Mouse (Mus musculus): ENCODE results near the gene Gnl2. TPM values are rescaled to one million over a fixed set of nuclear protein-coding genes. Genes with fewer than 3 reads are reported as not detected.

The Gnl2 gene
- polyA plus RNA-seq, 1 experiment from 2014 or later = 86.2 TPM

DNA sequence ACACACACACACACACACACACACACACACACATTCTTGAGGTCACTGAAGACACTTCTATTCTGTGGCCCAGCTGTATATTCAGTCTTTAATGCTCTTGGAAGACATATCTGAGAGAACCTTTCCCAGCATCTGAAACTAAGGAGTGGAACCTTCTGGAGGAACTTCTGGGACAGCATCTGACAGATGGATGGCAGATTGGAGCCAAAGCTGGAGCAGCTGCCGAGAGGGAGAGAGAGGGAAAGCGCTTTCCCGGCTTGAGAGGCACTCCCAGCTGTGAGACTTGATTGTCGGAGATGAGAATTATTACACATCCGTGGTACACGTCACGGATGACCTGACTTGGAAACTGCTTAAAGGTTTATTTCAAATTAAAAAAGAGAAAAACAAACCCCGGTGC is 7.7 kb upstream of the Gnl2 start:
- no peak for DNase-seq (ENCODE audit: low spot score)

DNA sequence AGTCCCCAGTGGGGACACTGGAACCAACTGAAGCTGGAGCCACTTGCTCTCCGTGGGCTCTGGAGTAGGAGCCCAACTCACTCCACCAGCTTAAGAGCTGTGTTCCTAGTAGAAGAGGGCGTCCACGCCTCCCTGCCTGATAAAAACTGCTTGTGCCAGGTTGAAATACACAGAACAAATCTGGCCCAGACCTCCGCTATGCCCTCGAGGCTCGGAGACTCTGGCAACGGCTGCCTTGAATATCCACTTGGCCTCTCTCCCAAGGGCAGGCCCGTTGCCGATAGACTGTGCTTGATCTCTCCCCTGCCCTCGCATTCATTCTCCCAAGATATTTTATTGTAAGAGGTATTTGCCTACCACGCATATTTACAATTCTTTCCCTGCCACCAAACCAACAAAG is 1.0 kb downstream of the Gnl2 start:
- H3K4me1 ChIP-seq = no peaks in the 10 kb centered on the region
- no peaks in the 10 kb centered on the region for H3K36me3 ChIP-seq
- 81% methylated on average over 11 of the region's 11 CpGs for WGBS
- no peak for DNase-seq (ENCODE audit: low spot score)
- no peak overlapping the region for H3K4me3 ChIP-seq
- peaks cover 19% of the 10 kb centered on the region for H3K27me3 ChIP-seq (ENCODE audit: insufficient read depth, poor library complexity, severe bottlenecking)
- H3K27ac ChIP-seq = no peak overlapping the region
- H3K9me3 ChIP-seq = no peaks in the 10 kb centered on the region

More for the DNA sequence above, 7.7 kb upstream of the Gnl2 start:
- H3K4me1 ChIP-seq = peaks cover 6% of the 10 kb centered on the region
- H3K36me3 ChIP-seq = no peaks in the 10 kb centered on the region
- no peak overlapping the region for H3K27ac ChIP-seq
- H3K27me3 ChIP-seq (ENCODE audit: insufficient read depth, poor library complexity, severe bottlenecking) = peaks cover 72% of the 10 kb centered on the region
- H3K9me3 ChIP-seq = no peaks in the 10 kb centered on the region
- H3K4me3 ChIP-seq = no peak overlapping the region
- WGBS = 60% methylated on average over 8 of the region's 8 CpGs

DNA sequence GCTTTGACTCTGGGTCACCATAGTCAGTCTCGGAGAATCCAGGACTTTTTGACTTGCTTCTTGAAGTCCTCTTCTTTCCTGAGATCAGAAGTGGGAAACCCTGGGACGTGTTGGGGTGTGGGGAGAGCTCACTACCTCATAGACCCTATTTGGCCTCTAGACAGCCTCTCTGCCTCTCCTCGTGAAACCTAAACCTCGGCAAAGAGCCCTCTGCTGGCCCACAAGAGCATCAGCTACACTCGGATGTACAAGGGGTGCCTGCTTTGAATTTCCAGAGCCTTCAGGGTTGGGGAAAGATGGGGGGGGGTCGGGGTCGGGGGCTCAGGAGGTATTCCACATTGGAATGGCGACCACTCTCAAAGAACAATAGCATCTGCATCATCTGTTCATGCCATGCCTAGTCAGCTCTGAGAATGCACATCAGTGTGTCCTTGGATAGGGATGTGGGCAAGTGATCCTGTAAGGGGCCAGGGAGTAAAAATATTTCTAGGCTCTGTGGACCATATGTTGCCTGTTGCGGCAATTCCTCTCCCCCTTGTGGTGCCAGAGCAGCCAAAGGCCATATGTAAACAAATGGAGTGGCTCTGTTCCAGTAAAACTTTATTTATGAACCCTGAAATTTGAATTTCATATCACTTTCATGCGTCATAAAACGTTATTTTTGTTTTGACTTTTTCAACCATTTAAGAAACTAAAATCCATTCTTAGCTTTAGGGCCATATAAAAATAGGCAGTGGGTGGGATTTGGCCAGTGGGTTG is 4.6 kb downstream of the Gnl2 start:
- Histone ChIP-seq H3K27me3 (ENCODE audit: insufficient read depth, poor library complexity, severe bottlenecking) (peaks cover 27% of the 10 kb centered on the region), H3K9me3 (no peaks in the 10 kb centered on the region), H3K36me3 (no peaks in the 10 kb centered on the region), H3K27ac (no peak overlapping the region), H3K4me3 (no peak overlapping the region), H3K4me1 (no peaks in the 10 kb centered on the region)
- no peak for DNase-seq (ENCODE audit: low spot score)
- 28% methylated on average over 11 of the region's 11 CpGs for WGBS

GRCm38 (mm10) chr4:125029891-125030614 is 13.7 kb downstream of the Gnl2 start:
- Histone ChIP-seq H3K9me3 (no peaks in the 10 kb centered on the region), H3K27me3 (ENCODE audit: insufficient read depth, poor library complexity, severe bottlenecking) (peaks cover 15% of the 10 kb centered on the region), H3K36me3 (peaks cover 14% of the 10 kb centered on the region), H3K4me3 (peak overlapping the region; percentile 100), H3K4me1 (peaks cover 11% of the 10 kb centered on the region; the same call in 1 of the 2 replicates), H3K27ac (peak overlapping the region; percentile 91)
- WGBS = under 1% methylated on average over 50 of the region's 50 CpGs
- DNase-seq (ENCODE audit: low spot score) = peak; percentile 98

GRCm38 (mm10) chr4:125034341-125034740 is 18.0 kb downstream of the Gnl2 start:
- DNase-seq (ENCODE audit: low spot score) = no peak
- 94% methylated on average over 4 of the region's 4 CpGs for WGBS
- H3K4me1 ChIP-seq = peaks cover 11% of the 10 kb centered on the region; the same call in 1 of the 2 replicates
- H3K4me3 ChIP-seq = no peak overlapping the region
- H3K27me3 ChIP-seq (ENCODE audit: insufficient read depth, poor library complexity, severe bottlenecking) = no peaks in the 10 kb centered on the region
- H3K27ac ChIP-seq = no peak overlapping the region
- H3K36me3 ChIP-seq = peaks cover 50% of the 10 kb centered on the region
- H3K9me3 ChIP-seq = no peaks in the 10 kb centered on the region

GRCm38 (mm10) chr4:125044454-125044853 is 28.1 kb downstream of the Gnl2 start:
- H3K9me3 ChIP-seq = no peaks in the 10 kb centered on the region
- H3K4me1 ChIP-seq = no peaks in the 10 kb centered on the region
- no peaks in the 10 kb centered on the region for H3K27me3 ChIP-seq (ENCODE audit: insufficient read depth, poor library complexity, severe bottlenecking)
- WGBS = 87% methylated on average over 7 of the region's 7 CpGs
- H3K4me3 ChIP-seq = no peak overlapping the region
- peaks cover 93% of the 10 kb centered on the region for H3K36me3 ChIP-seq
- no peak overlapping the region for H3K27ac ChIP-seq
- DNase-seq (ENCODE audit: low spot score) = no peak

- H3K4me3 ChIP-seq = no peak overlapping the region
- no peaks in the 10 kb centered on the region for H3K27me3 ChIP-seq (ENCODE audit: insufficient read depth, poor library complexity, severe bottlenecking)
- no peaks in the 10 kb centered on the region for H3K9me3 ChIP-seq
- H3K36me3 ChIP-seq = peaks cover 55% of the 10 kb centered on the region
- WGBS = 79% methylated on average over 9 of the region's 9 CpGs
- peaks cover 26% of the 10 kb centered on the region for H3K4me1 ChIP-seq
- no peak for DNase-seq (ENCODE audit: low spot score)
- H3K27ac ChIP-seq = no peak overlapping the region
Measured at GRCm38 (mm10) chr4:125055385-125055784, 39.0 kb downstream of the Gnl2 start.

GRCm38 (mm10) chr4:125056476-125056875 is 40.1 kb downstream of the Gnl2 start:
- Histone ChIP-seq H3K27ac (no peak overlapping the region), H3K27me3 (ENCODE audit: insufficient read depth, poor library complexity, severe bottlenecking) (no peaks in the 10 kb centered on the region), H3K36me3 (peaks cover 46% of the 10 kb centered on the region), H3K4me3 (no peak overlapping the region), H3K9me3 (no peaks in the 10 kb centered on the region), H3K4me1 (peaks cover 26% of the 10 kb centered on the region)
- WGBS = 84% methylated on average over 4 of the region's 4 CpGs
- DNase-seq (ENCODE audit: low spot score) = no peak

DNA sequence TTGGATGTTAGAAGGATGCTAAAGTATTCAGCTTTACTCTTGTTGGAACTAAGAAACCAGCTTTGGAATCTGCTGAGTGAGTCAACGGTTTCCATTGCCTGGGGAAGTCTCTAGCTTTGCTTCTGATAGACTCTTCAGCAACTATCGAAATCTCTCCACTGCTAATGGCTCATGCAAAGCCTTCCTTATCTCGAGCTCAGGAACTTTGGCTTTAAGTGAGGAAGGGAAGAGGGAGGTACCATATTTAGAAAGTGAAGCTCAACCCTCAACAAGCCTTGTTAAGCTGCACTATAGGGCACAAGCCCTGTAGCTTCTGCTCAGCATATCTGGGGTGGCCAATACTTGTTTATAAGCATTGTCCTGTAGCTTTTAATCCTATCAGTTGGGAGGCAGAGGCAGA is 40.9 kb downstream of the Gnl2 start:
- Histone ChIP-seq H3K4me3 (no peak overlapping the region), H3K27me3 (ENCODE audit: insufficient read depth, poor library complexity, severe bottlenecking) (no peaks in the 10 kb centered on the region), H3K27ac (0 out of 2 replicates have a peak overlapping the region, but pooled peaks have one; percentile 48), H3K36me3 (peaks cover 40% of the 10 kb centered on the region), H3K4me1 (peaks cover 26% of the 10 kb centered on the region), H3K9me3 (no peaks in the 10 kb centered on the region)
- WGBS = 13% methylated on average over 3 of the region's 3 CpGs
- no peak for DNase-seq (ENCODE audit: low spot score)

GRCm38 (mm10) chr4:125058033-125058432 is 41.6 kb downstream of the Gnl2 start:
- no peak for DNase-seq (ENCODE audit: low spot score)
- 25% methylated on average over 5 of the region's 5 CpGs for WGBS
- peak overlapping the region; percentile 65; the same call in 1 of the 2 replicates for H3K27ac ChIP-seq
- H3K4me1 ChIP-seq = peaks cover 26% of the 10 kb centered on the region
- H3K9me3 ChIP-seq = no peaks in the 10 kb centered on the region
- 0 out of 2 replicates have a peak overlapping the region, but pooled peaks have one; percentile 3 for H3K4me3 ChIP-seq
- H3K36me3 ChIP-seq = peaks cover 34% of the 10 kb centered on the region
- H3K27me3 ChIP-seq (ENCODE audit: insufficient read depth, poor library complexity, severe bottlenecking) = no peaks in the 10 kb centered on the region

DNA sequence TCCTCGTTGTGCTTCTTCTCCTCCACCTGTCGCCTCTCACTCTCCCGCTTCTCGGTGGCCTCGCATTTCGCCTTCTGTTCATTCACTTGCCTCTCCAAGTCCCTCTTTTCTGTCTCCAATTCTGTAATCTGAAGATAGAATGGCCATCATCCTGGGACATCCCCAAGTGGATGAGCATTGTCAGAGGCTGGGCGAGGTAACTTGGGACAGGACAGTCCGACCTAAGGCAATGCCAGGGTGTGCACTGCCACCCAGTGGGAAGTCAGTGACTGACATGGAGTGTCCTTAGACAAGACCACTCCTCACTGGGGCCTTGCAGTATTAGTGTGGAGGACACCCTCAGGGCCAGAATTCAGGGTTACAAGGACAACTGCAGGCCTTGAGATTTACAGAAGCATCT is 42.6 kb downstream of the Gnl2 start:
- peak overlapping the region; percentile 43 for H3K4me3 ChIP-seq
- no peaks in the 10 kb centered on the region for H3K9me3 ChIP-seq
- H3K4me1 ChIP-seq = peaks cover 26% of the 10 kb centered on the region
- DNase-seq (ENCODE audit: low spot score) = peak; percentile 86
- no peak overlapping the region for H3K27ac ChIP-seq
- H3K36me3 ChIP-seq = peaks cover 24% of the 10 kb centered on the region
- WGBS = 1% methylated on average over 8 of the region's 8 CpGs
- no peaks in the 10 kb centered on the region for H3K27me3 ChIP-seq (ENCODE audit: insufficient read depth, poor library complexity, severe bottlenecking)

GRCm38 (mm10) chr4:125063829-125064228 is 47.4 kb downstream of the Gnl2 start:
- H3K9me3 ChIP-seq = no peaks in the 10 kb centered on the region
- peaks cover 9% of the 10 kb centered on the region for H3K27me3 ChIP-seq (ENCODE audit: insufficient read depth, poor library complexity, severe bottlenecking)
- 67% methylated on average over 8 of the region's 8 CpGs for WGBS
- H3K4me1 ChIP-seq = peaks cover 9% of the 10 kb centered on the region
- H3K36me3 ChIP-seq = peaks cover 6% of the 10 kb centered on the region
- H3K4me3 ChIP-seq = no peak overlapping the region
- no peak for DNase-seq (ENCODE audit: low spot score)
- H3K27ac ChIP-seq = no peak overlapping the region
